Mouse (Mus musculus): ENCODE measurements around the gene Tuba4a.

DNA sequence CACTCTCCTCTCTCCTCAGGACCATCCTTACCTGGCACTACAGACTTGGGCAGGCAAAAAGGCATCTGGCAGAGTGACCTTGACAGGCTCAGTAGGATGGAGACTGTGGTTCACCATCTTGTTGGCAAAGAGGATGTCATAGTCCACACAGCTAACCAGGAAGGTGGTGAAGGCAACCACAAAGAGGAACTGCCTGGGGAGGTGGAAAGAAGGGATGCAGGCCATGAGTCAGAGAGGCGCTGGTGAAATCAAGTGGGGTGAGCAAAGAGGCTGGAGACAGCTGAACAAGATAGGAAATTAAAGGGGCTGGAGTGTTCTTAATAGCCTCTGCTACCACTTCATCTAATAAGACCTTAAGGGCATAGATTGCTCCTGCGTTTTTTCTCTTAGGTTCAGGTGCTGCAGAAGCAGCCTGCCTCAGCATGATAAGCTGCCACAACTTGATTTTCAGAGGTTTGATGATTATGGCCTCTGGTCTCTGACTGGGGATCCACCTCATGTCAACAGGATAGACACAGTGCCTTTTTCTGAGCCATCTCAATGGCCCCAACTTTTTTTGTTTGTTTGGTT lies 31.7 kb downstream of the Tuba4a start:
- no peak for TF ChIP-seq CTCF (conservative IDR thresholded peaks at IDR 0.05; ENCODE audit: low read length)
- no peak for TF ChIP-seq POU5F1 (IDR thresholded peaks at IDR 0.05; ENCODE audit: borderline replicate concordance, low read length)
- TF ChIP-seq NANOG (IDR thresholded peaks at IDR 0.05; ENCODE audit: borderline replicate concordance, low read length): no peak

Measured in E14TG2a.4 (cell line).